Mouse (Mus musculus) embryonic fibroblast, embryonic 13.5 days (primary cell): ENCODE measurements around the gene Lrrc4. TPM values are rescaled to one million over a fixed set of nuclear protein-coding genes. Genes with fewer than 3 reads are reported as not detected.

Experiments
- H3K27ac ChIP-seq: 2 replicates; pipeline ENCODE4 v1.5.1; 2012; ENCODE audit warnings: low read length, control low read depth, inconsistent platforms; ENCODE audit not compliant: insufficient read depth
- H3K4me1 ChIP-seq: 2 replicates; pipeline ENCODE4 v1.6.1; 2011; ENCODE audit warnings: low read length; ENCODE audit not compliant: control insufficient read depth, insufficient read depth
- H3K4me3 ChIP-seq: 2 replicates; pipeline ENCODE4 v1.5.1; 2011; ENCODE audit warnings: mild to moderate bottlenecking, control low read depth, low read length; ENCODE audit not compliant: insufficient read depth
- CTCF ChIP-seq: IDR thresholded peaks from 2 replicates; pipeline ENCODE4 v1.5.1; 2011; ENCODE audit warnings: mild to moderate bottlenecking, control low read depth, low read length, moderate library complexity, borderline replicate concordance; ENCODE audit not compliant: insufficient read depth
- POLR2A ChIP-seq: IDR thresholded peaks from 2 replicates; pipeline ENCODE4 v1.6.1; 2011; ENCODE audit warnings: low read depth, mild to moderate bottlenecking, control low read depth, low read length, moderate library complexity
- polyA plus RNA-seq: library from polyadenylated mRNA; stranded (reverse); fragments of >200 nt; gene quantifications from 2 replicates; pipeline ENCODE4 v1.2.4, GENCODE M21; 2011; ENCODE audit warnings: low read depth; ENCODE audit not compliant: missing spikeins, insufficient read length

Gene Lrrc4
- polyA plus RNA-seq: 0.35 and 0.37 TPM in 2 replicates

- TF ChIP-seq CTCF: no peak
- TF ChIP-seq POLR2A: no peak
- peak within 1 kb of the TSS; percentile 34 for H3K4me3 ChIP-seq
- no peak within 1 kb of the TSS for H3K27ac ChIP-seq
- 0 out of 2 replicates have a peak, but pooled peaks cover 7% of the 10 kb centered on the region for H3K4me1 ChIP-seq
Measured at GRCm38 (mm10) chr6:28831011-28831853, at the start of gene Lrrc4. Lrrc4 (minus strand) TSS chr6:28831747.

GRCm38 (mm10) chr6:28880909-28881308 is 49.4 kb upstream of the Lrrc4 start:
- no peak overlapping the region for H3K4me3 ChIP-seq
- TF ChIP-seq POLR2A (no peak), CTCF (no peak)

DNA sequence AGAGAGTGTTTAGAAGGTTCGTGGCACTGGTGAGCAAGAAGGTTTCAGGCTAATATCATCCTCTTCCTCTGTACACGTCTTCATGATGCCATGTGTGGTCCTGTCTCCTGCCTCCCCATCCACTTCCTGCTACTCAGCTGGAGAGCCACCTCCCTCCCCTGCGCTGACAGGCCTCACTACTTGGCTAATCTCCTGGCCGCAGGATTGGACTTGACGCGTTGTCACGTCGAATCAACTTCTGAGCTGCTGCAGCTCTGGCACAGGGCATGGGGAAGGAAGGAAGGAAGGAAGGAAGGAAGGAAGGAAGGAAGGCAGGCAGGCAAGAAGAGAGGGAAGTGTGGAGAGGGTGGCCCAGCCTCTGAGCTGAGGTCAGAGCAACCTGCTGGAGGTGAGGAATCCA is 47.8 kb upstream of the Lrrc4 start:
- no peaks in the 10 kb centered on the region for H3K4me1 ChIP-seq

More at GRCm38 (mm10) chr6:28880909-28881308, 49.4 kb upstream of the Lrrc4 start:
- Histone ChIP-seq H3K4me1 (no peaks in the 10 kb centered on the region), H3K27ac (no peak overlapping the region)

DNA sequence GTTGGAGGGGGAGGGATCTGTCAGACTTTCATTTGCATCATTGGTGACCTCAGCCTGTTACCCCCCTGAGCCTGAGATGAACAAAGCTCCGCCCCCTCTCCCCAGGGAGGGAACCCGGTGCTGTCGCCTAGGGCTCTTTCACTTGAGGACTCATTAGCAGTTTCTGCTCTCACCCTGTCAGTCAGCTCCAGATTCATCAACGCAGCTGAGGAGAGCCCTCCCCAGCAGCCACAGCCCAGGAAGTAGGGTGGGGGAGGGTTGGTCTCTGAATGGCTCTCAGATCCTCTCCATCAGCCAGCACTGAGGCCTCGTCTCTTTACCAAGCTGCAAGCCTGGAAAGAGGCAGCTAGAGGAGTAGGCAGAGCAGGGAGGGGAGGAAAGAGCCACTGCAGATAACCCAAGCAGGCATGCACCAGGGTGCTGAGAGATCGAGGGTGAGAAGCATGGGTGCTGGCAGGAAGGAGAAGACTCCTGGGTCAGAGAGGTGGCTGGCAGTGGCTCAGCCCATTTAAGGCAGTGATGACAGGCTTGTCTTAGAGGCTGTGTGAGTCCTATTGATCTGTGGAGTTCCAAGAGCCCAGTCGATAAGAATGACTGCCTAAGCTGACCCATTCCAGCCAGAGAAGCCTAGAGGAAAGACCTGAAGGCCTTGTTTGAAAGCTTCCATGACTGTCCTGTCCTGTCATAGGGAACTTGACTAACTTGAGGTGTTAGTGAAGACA is 46.6 kb upstream of the Lrrc4 start:
- TF ChIP-seq POLR2A: no peak
- TF ChIP-seq CTCF: no peak
- Histone ChIP-seq H3K27ac (no peak overlapping the region), H3K4me1 (no peaks in the 10 kb centered on the region), H3K4me3 (no peak overlapping the region)

More for the DNA sequence above, 47.8 kb upstream of the Lrrc4 start:
- no peak overlapping the region for H3K4me3 ChIP-seq
- no peak overlapping the region for H3K27ac ChIP-seq
- TF ChIP-seq POLR2A (no peak), CTCF (no peak)

GRCm38 (mm10) chr6:28876492-28876891 is 44.9 kb upstream of the Lrrc4 start:
- Histone ChIP-seq H3K27ac (no peak overlapping the region), H3K4me3 (no peak overlapping the region), H3K4me1 (no peaks in the 10 kb centered on the region)
- TF ChIP-seq CTCF: no peak

DNA sequence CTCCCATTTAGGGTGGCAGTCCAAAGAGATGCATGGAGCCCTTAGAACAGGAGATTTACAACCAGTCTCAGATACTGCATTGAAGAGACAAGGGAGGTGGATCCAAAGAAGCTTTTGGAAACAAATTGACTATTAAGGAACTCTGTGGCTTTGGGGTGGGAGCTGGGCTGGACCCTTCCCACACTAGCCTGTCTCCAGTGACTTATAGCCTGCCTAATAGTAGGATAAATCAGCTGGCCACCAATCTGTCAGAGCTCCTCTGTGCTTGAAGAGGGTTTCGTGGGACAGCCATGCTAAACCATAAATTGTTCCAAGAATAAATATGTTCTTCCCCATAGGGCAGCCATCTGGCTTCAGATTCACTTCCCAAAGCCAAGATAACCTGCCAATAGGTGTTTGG is 43.8 kb upstream of the Lrrc4 start:
- Histone ChIP-seq H3K27ac (no peak overlapping the region), H3K4me1 (no peaks in the 10 kb centered on the region), H3K4me3 (no peak overlapping the region)
- TF ChIP-seq CTCF: no peak
- TF ChIP-seq POLR2A: no peak

- TF ChIP-seq POLR2A: no peak
- no peak for TF ChIP-seq CTCF
- no peak overlapping the region for H3K27ac ChIP-seq
- no peak overlapping the region for H3K4me3 ChIP-seq
- no peaks in the 10 kb centered on the region for H3K4me1 ChIP-seq
Measured at GRCm38 (mm10) chr6:28874759-28875158, 43.2 kb upstream of the Lrrc4 start.

DNA sequence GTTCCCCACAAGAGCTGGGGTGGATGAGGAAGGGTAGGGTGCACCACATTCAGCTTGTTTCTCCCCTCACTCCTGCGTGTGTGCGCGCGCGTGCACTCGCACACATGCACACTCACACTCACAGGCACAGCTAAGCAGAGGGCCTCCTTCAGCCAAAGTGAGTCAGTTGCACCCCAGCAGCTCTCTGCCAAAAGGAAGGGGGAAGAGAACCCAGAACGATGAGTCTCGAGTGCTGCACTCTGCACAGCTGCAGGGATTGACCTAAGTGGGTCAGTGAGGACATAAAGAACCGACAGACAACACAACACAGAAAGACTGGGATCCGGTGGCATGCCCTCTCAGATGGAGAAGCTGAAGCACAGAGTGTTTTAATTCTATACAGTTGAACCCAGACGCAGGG is 42.5 kb upstream of the Lrrc4 start:
- H3K4me1 ChIP-seq: no peaks in the 10 kb centered on the region
- TF ChIP-seq CTCF (no peak), POLR2A (no peak)
- H3K27ac ChIP-seq: no peak overlapping the region
- no peak overlapping the region for H3K4me3 ChIP-seq

DNA sequence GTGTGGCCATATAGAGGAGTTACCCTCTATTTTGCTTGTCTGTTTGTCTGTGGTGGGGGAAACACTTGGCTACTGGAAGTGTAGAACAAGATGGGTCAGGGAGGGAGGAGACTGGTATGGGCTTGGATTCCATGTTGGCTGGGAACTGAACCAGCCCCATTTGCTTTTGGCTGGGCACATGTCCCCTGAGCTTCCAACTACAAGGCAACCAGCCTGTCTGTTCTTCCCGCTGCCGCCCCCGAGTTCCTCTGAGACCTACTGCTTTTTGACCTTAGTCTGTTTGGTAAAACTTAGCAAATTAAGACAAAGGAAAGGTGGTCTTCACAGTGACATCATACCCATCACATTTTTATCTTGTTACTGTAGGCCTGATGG is 40.9 kb upstream of the Lrrc4 start:
- 0 out of 2 replicates have a peak, but pooled peaks cover 4% of the 10 kb centered on the region for H3K4me1 ChIP-seq
- no peak overlapping the region for H3K27ac ChIP-seq
- H3K4me3 ChIP-seq: no peak overlapping the region
- no peak for TF ChIP-seq POLR2A
- TF ChIP-seq CTCF: no peak

- Histone ChIP-seq H3K4me1 (peaks cover 9% of the 10 kb centered on the region), H3K4me3 (no peak overlapping the region), H3K27ac (no peak overlapping the region)
- TF ChIP-seq CTCF: no peak
- no peak for TF ChIP-seq POLR2A
Measured at GRCm38 (mm10) chr6:28871725-28872420, 40.3 kb upstream of the Lrrc4 start.
